Mouse (Mus musculus) stomach, embryonic 14.5 days (tissue): ENCODE measurements at regions not wholly inside any gene's neighbourhood (a gene's known extent, or its start where the extent isn't known, plus 50 kb on each side); places are given as distances from the start of the nearest gene placed in this dataset.

Experiments used
- ATAC-seq: fragments of 200-750 bp; cut with Nextera tagmentation; 2 replicates; pipeline ENCODE4 v1.8.0; 2017; ENCODE audit warnings: low read depth, moderate TSS enrichment; ENCODE audit not compliant: insufficient number of reproducible peaks, insufficient read depth, low FRiP score
- H3K27ac ChIP-seq: fragments of 300-500 bp; sonication (generic); 2 replicates; pipeline ENCODE4 v1.5.1; 2014; ENCODE audit warnings: mild to moderate bottlenecking, low read length, moderate library complexity, mixed read lengths
- H3K27me3 ChIP-seq: fragments of 300-500 bp; sonication (generic); 2 replicates; pipeline ENCODE4 v1.6.1; 2014; ENCODE audit warnings: low read length, control low read depth, mixed read lengths; ENCODE audit not compliant: control insufficient read depth, insufficient read depth
- H3K36me3 ChIP-seq: fragments of 300-500 bp; sonication (generic); 2 replicates; pipeline ENCODE4 v1.6.1; 2014; ENCODE audit warnings: mild to moderate bottlenecking, control low read depth, low read length, moderate library complexity, mixed read lengths; ENCODE audit not compliant: control insufficient read depth, insufficient read depth
- H3K4me1 ChIP-seq: fragments of 300-500 bp; sonication (generic); 2 replicates; pipeline ENCODE4 v1.6.1; 2014; ENCODE audit warnings: low read length, control low read depth, mixed read lengths; ENCODE audit not compliant: control insufficient read depth, insufficient read depth
- H3K4me2 ChIP-seq: fragments of 300-500 bp; sonication (generic); replicated peaks from 2 replicates; pipeline ENCODE4 v1.6.1; 2014; ENCODE audit warnings: low read depth, low read length, control low read depth
- H3K4me3 ChIP-seq: fragments of 300-500 bp; sonication (generic); 2 replicates; pipeline ENCODE4 v1.5.1; 2014; ENCODE audit warnings: low read depth, low read length, control low read depth
- H3K9ac ChIP-seq: fragments of 300-500 bp; sonication (generic); replicated peaks from 2 replicates; pipeline ENCODE4 v1.6.1; 2014; ENCODE audit warnings: low read depth, mild to moderate bottlenecking, control low read depth, low read length, moderate library complexity, mixed read lengths
- H3K9me3 ChIP-seq: fragments of 300-500 bp; sonication (generic); 2 replicates; pipeline ENCODE4 v1.6.1; 2016; ENCODE audit warnings: low read depth, low read length, control low read depth; ENCODE audit not compliant: control insufficient read depth
- WGBS: fragments of 180-500 bp; shearing (Covaris S2); extraction: QIAGEN DNeasy Blood & Tissue Kit; methylation state at CpG from one replicate; pipeline ENCODE4 v1.1.7; 2014; 5-methylcytosine and 5-hydroxymethylcytosine counted together

DNA sequence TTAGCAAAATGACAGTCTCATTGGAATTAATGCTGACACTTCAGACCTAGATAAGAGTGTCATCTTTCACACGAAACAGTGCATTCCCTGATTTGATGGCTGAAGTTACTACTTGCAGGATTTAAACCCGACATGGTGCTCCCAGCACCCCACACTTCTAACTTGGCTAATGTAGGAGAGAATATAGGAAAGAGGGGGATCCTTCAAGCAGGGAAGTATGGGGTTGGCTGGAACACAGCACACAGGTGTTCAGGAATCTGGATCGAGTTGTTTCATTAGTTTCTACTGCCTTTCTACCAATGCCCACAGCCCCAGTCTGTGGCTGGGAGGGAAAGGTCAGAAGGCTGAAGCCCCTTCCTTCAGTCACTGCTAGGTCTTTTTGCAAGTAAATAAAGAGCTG, 79.5 kb downstream of the Mtx3 start:
- Histone ChIP-seq H3K36me3 (no peaks in the 10 kb centered on the region), H3K27ac (no peak overlapping the region), H3K9ac (no peak overlapping the region), H3K27me3 (no peaks in the 10 kb centered on the region), H3K4me3 (no peak overlapping the region), H3K4me1 (no peaks in the 10 kb centered on the region), H3K9me3 (no peaks in the 10 kb centered on the region), H3K4me2 (no peak overlapping the region)
- ATAC-seq = no peak
- WGBS = 68% methylated on average over 3 of the region's 3 CpGs

DNA sequence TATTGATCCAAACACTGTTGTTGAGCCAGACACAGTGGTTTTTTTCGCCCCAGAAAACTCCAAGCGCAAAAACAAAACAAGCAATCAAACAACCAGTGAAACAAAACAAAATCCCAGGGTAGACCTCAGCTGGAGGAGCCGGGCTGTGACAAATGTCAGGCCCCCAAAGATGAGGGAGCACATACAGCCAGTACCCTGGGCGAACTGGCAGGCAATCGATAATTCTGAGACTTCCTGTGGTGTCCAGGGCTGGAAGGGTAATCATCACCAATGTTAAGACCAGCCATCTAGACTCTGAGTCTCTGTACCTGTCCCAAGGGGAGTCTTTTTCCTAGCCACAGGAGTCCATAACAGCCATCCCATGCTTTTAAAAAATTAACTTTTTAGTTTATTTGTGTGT, 80.6 kb downstream of the Mtx3 start:
- no peak for ATAC-seq
- no peaks in the 10 kb centered on the region for H3K36me3 ChIP-seq
- no peaks in the 10 kb centered on the region for H3K27me3 ChIP-seq
- H3K9me3 ChIP-seq = no peaks in the 10 kb centered on the region
- no peak overlapping the region for H3K9ac ChIP-seq
- H3K4me1 ChIP-seq = no peaks in the 10 kb centered on the region
- H3K4me3 ChIP-seq = no peak overlapping the region
- WGBS = 89% methylated on average over 5 of the region's 5 CpGs
- no peak overlapping the region for H3K4me2 ChIP-seq
- H3K27ac ChIP-seq = no peak overlapping the region

- H3K27ac ChIP-seq = no peak overlapping the region
- H3K4me1 ChIP-seq = no peaks in the 10 kb centered on the region
- H3K9me3 ChIP-seq = no peaks in the 10 kb centered on the region
- 70% methylated on average over 1 of the region's 1 CpGs for WGBS
- no peak for ATAC-seq
- no peak overlapping the region for H3K4me2 ChIP-seq
- no peak overlapping the region for H3K9ac ChIP-seq
- H3K4me3 ChIP-seq = no peak overlapping the region
- no peaks in the 10 kb centered on the region for H3K36me3 ChIP-seq
- H3K27me3 ChIP-seq = no peaks in the 10 kb centered on the region
Observed at GRCm38 (mm10) chr13:92928551-92928950, 84.0 kb downstream of the Mtx3 start.

GRCm38 (mm10) chr13:92931696-92932095, 87.1 kb downstream of the Mtx3 start:
- no peaks in the 10 kb centered on the region for H3K4me1 ChIP-seq
- H3K9me3 ChIP-seq = no peaks in the 10 kb centered on the region
- H3K27me3 ChIP-seq = no peaks in the 10 kb centered on the region
- H3K27ac ChIP-seq = no peak overlapping the region
- no peak for ATAC-seq
- H3K4me3 ChIP-seq = no peak overlapping the region
- no peak overlapping the region for H3K4me2 ChIP-seq
- no peak overlapping the region for H3K9ac ChIP-seq
- 57% methylated on average over 2 of the region's 2 CpGs for WGBS
- H3K36me3 ChIP-seq = no peaks in the 10 kb centered on the region

- ATAC-seq = no peak
- WGBS = 83% methylated on average over 7 of the region's 7 CpGs
- Histone ChIP-seq H3K4me3 (no peak overlapping the region), H3K27me3 (no peaks in the 10 kb centered on the region), H3K4me1 (no peaks in the 10 kb centered on the region), H3K9me3 (no peaks in the 10 kb centered on the region), H3K9ac (no peak overlapping the region), H3K27ac (no peak overlapping the region), H3K36me3 (no peaks in the 10 kb centered on the region), H3K4me2 (no peak overlapping the region)
Observed at GRCm38 (mm10) chr13:92939032-92939431, 94.5 kb downstream of the Mtx3 start.

DNA sequence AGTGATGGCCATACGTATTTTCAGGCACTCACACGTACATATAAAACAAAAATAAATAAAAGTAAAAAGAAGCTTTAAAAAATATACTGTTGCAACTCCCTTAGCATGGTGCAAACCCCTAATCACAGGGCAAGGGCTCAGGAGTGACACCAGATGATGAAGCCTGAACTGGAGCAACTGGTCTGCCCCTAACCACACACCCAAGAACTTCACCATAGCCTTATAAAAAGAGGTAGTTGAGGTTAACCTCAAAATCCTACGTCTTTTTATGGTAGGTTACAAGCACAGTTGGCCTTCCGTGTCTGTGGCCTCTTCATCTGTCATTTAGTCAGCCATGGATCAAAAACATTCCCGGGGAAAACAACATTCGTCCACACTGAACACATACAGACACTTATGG, 96.0 kb downstream of the Mtx3 start:
- no peak for ATAC-seq
- WGBS = 84% methylated on average over 6 of the region's 6 CpGs
- Histone ChIP-seq H3K27ac (no peak overlapping the region), H3K4me1 (no peaks in the 10 kb centered on the region), H3K27me3 (no peaks in the 10 kb centered on the region), H3K36me3 (no peaks in the 10 kb centered on the region), H3K4me3 (no peak overlapping the region), H3K9me3 (no peaks in the 10 kb centered on the region), H3K4me2 (no peak overlapping the region), H3K9ac (no peak overlapping the region)

GRCm38 (mm10) chr13:92948560-92948959, 104.0 kb downstream of the Mtx3 start:
- H3K4me1 ChIP-seq = no peaks in the 10 kb centered on the region

DNA sequence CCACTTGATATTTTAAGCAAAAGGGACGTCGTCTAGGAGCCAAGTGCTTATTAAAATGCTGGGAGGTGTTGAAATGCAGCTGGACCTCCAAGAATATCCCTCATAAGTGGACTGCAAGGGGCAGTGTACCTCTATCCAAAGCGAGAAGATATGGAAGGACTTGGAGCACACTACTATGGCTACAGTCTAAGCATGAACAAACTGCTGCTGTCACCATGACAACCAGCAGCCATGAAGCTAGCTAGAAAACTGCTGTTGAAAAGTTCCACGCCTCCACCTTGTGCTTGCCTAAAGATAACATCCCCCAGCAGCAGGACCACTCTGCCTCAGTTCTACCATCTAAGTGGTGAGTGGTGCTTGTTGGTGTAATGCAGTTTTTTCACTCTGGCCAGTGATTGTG, 115.5 kb downstream of the Mtx3 start:
- Histone ChIP-seq H3K36me3 (no peaks in the 10 kb centered on the region), H3K4me1 (no peaks in the 10 kb centered on the region), H3K9ac (no peak overlapping the region), H3K27ac (no peak overlapping the region), H3K4me3 (no peak overlapping the region), H3K4me2 (no peak overlapping the region), H3K9me3 (no peaks in the 10 kb centered on the region), H3K27me3 (no peaks in the 10 kb centered on the region)
- 61% methylated on average over 4 of the region's 4 CpGs for whole genome bisulfite sequencing
- no peak for ATAC-seq

More at GRCm38 (mm10) chr13:92948560-92948959, 104.0 kb downstream of the Mtx3 start:
- no peak for ATAC-seq
- no peaks in the 10 kb centered on the region for H3K27me3 ChIP-seq
- no peak overlapping the region for H3K4me3 ChIP-seq
- H3K9me3 ChIP-seq = no peaks in the 10 kb centered on the region
- no peak overlapping the region for H3K9ac ChIP-seq
- H3K27ac ChIP-seq = no peak overlapping the region
- WGBS = 70% methylated on average over 2 of the region's 2 CpGs
- H3K4me2 ChIP-seq = no peak overlapping the region
- no peaks in the 10 kb centered on the region for H3K36me3 ChIP-seq

DNA sequence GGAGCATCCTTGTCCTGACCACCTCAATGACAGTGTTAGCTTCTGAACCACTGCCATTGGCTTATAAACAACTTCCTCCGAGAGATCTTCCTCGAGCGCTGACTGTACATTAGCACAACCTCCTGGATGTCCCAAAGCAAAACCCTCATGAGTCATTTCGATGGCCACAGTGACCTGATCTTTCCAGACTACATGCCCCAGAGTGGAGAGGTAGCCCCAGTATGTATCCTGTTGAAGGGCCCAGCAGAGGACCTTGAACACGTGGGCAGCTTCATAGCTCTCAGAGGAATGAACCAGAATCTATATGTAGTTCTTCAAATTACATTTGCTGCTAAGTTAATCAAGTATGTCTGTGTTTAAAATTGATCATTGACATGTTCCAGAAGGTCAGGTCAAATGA, 118.1 kb downstream of the Mtx3 start:
- Histone ChIP-seq H3K4me2 (no peak overlapping the region), H3K27ac (no peak overlapping the region)
- 83% methylated on average over 5 of the region's 5 CpGs for WGBS

More for the DNA sequence above, 118.1 kb downstream of the Mtx3 start:
- no peaks in the 10 kb centered on the region for H3K27me3 ChIP-seq
- no peaks in the 10 kb centered on the region for H3K4me1 ChIP-seq
- H3K36me3 ChIP-seq = no peaks in the 10 kb centered on the region
- H3K9me3 ChIP-seq = no peaks in the 10 kb centered on the region
- no peak for ATAC-seq
- no peak overlapping the region for H3K9ac ChIP-seq
- no peak overlapping the region for H3K4me3 ChIP-seq
